Mouse (Mus musculus): Measurements from ENCODE around the gene Calm5.

- TF ChIP-seq CTCF (IDR thresholded peaks at IDR 0.05; ENCODE audit: low read depth, low read length) = no peak
- TF ChIP-seq POLR2A (IDR thresholded peaks at IDR 0.05; ENCODE audit: extremely low read depth, insufficient read depth, low read length) = no peak
Measured at GRCm38 (mm10) chr13:3869901-3870300, 15.9 kb downstream of the Calm5 start.

All from liver, adult 2 months (tissue).